Mouse (Mus musculus): Measurements from ENCODE around the gene Ncor2.

The Ncor2 gene

GRCm38 (mm10) chr5:125066479-125067471, 112.2 kb downstream of the Ncor2 start:
- DNase-seq (ENCODE audit: low read depth, low spot score): peak; percentile 69

- DNase-seq (ENCODE audit: low read depth, low spot score): no peak
Measured at GRCm38 (mm10) chr5:125063015-125063414, 116.0 kb downstream of the Ncor2 start.

GRCm38 (mm10) chr5:125058267-125058668, 120.8 kb downstream of the Ncor2 start:
- no peak for DNase-seq (ENCODE audit: low read depth, low spot score)

GRCm38 (mm10) chr5:125057555-125058266, 121.3 kb downstream of the Ncor2 start:
- DNase-seq (ENCODE audit: low read depth, low spot score): no peak

GRCm38 (mm10) chr5:125056696-125057554, 122.1 kb downstream of the Ncor2 start:
- peak; percentile 68 for DNase-seq (ENCODE audit: low read depth, low spot score)

- no peak for DNase-seq (ENCODE audit: low read depth, low spot score)
Measured at GRCm38 (mm10) chr5:125056331-125056695, 122.7 kb downstream of the Ncor2 start.

GRCm38 (mm10) chr5:125055901-125056300, 123.1 kb downstream of the Ncor2 start:
- no peak for DNase-seq (ENCODE audit: low read depth, low spot score)

- DNase-seq (ENCODE audit: low read depth, low spot score): no peak
Measured at GRCm38 (mm10) chr5:125053661-125054060, 125.4 kb downstream of the Ncor2 start.

GRCm38 (mm10) chr5:125052603-125053488, 126.2 kb downstream of the Ncor2 start:
- DNase-seq (ENCODE audit: low read depth, low spot score): no peak

GRCm38 (mm10) chr5:125052237-125052602, 126.8 kb downstream of the Ncor2 start:
- DNase-seq (ENCODE audit: low read depth, low spot score): no peak

- no peak for DNase-seq (ENCODE audit: low read depth, low spot score)
Measured at GRCm38 (mm10) chr5:125049481-125049880, 129.5 kb downstream of the Ncor2 start.

- DNase-seq (ENCODE audit: low read depth, low spot score): no peak
Measured at GRCm38 (mm10) chr5:125046436-125046835, 132.6 kb downstream of the Ncor2 start.

- DNase-seq (ENCODE audit: low read depth, low spot score): no peak
Measured at GRCm38 (mm10) chr5:125045202-125045601, 133.8 kb downstream of the Ncor2 start.

GRCm38 (mm10) chr5:125043448-125043847, 135.6 kb downstream of the Ncor2 start:
- DNase-seq (ENCODE audit: low read depth, low spot score): no peak

GRCm38 (mm10) chr5:125041578-125041977, 137.4 kb downstream of the Ncor2 start:
- no peak for DNase-seq (ENCODE audit: low read depth, low spot score)

- DNase-seq (ENCODE audit: low read depth, low spot score): no peak
Measured at GRCm38 (mm10) chr5:125040128-125040584, 138.9 kb downstream of the Ncor2 start.

GRCm38 (mm10) chr5:125039377-125040027, 139.5 kb downstream of the Ncor2 start:
- DNase-seq (ENCODE audit: low read depth, low spot score): no peak

- no peak for DNase-seq (ENCODE audit: low read depth, low spot score)
Measured at GRCm38 (mm10) chr5:125036483-125036882, 142.5 kb downstream of the Ncor2 start.

GRCm38 (mm10) chr5:125028911-125029310, 150.1 kb downstream of the Ncor2 start:
- DNase-seq (ENCODE audit: low read depth, low spot score): no peak

GRCm38 (mm10) chr5:125028371-125028770, 150.6 kb downstream of the Ncor2 start:
- no peak for DNase-seq (ENCODE audit: low read depth, low spot score)
